Mouse (Mus musculus) retina, postnatal 1 day (tissue): ENCODE measurements at regions not wholly inside any gene's neighbourhood (a gene's known extent, or its start where the extent isn't known, plus 50 kb on each side); places are given as distances from the start of the nearest gene placed in this dataset.
A peak's percentile ranks its signal among the peaks of the same experiment; 100 is the strongest.
"Not testable (repeated sequence)": the region's sequence is repeated elsewhere in the genome, so short reads cannot be mapped to it uniquely, and the experiment has no call there.

Source experiments
- DNase-seq: peaks from one replicate; pipeline ENCODE4 v3.0.0-alpha.2; 2012

GRCm38 (mm10) chr5:76081379-76081778 lies 58.7 kb upstream of the Srd5a3 start:
- not testable (repeated sequence) for DNase-seq

GRCm38 (mm10) chr5:76080429-76080828 lies 59.6 kb upstream of the Srd5a3 start:
- no peak for DNase-seq

- no peak for DNase-seq
Observed at GRCm38 (mm10) chr5:76079204-76080025, 60.7 kb upstream of the Srd5a3 start.

GRCm38 (mm10) chr5:76078485-76078884 lies 61.6 kb upstream of the Srd5a3 start:
- no peak for DNase-seq

- no peak for DNase-seq
Observed at GRCm38 (mm10) chr5:76076283-76076682, 63.8 kb upstream of the Srd5a3 start.

GRCm38 (mm10) chr5:76075401-76075800 lies 64.7 kb upstream of the Srd5a3 start:
- DNase-seq: peak; percentile 23

- DNase-seq: no peak
Observed at GRCm38 (mm10) chr5:76067881-76068280, 72.2 kb upstream of the Srd5a3 start.

- DNase-seq: no peak
Observed at GRCm38 (mm10) chr5:76067231-76067630, 72.8 kb upstream of the Srd5a3 start.

- no peak for DNase-seq
Observed at GRCm38 (mm10) chr5:76065789-76066188, 74.3 kb upstream of the Srd5a3 start.

- DNase-seq: no peak
Observed at GRCm38 (mm10) chr5:76065227-76065626, 74.8 kb upstream of the Srd5a3 start.

- no peak for DNase-seq
Observed at GRCm38 (mm10) chr5:76064686-76065085, 75.4 kb upstream of the Srd5a3 start.

- no peak for DNase-seq
Observed at GRCm38 (mm10) chr5:76063473-76063872, 76.6 kb upstream of the Srd5a3 start.

- no peak for DNase-seq
Observed at GRCm38 (mm10) chr5:76058011-76058410, 79.8 kb upstream of the Kdr start.

- DNase-seq: no peak
Observed at GRCm38 (mm10) chr5:76055849-76056248, 77.6 kb upstream of the Kdr start.

GRCm38 (mm10) chr5:76052782-76053181 lies 74.5 kb upstream of the Kdr start:
- DNase-seq: no peak

- no peak for DNase-seq
Observed at GRCm38 (mm10) chr5:76051658-76052057, 73.4 kb upstream of the Kdr start.

GRCm38 (mm10) chr5:76048103-76048874 lies 70.0 kb upstream of the Kdr start:
- DNase-seq: no peak

GRCm38 (mm10) chr5:76043521-76044510 lies 65.6 kb upstream of the Kdr start:
- no peak for DNase-seq

GRCm38 (mm10) chr5:76040454-76041203 lies 62.4 kb upstream of the Kdr start:
- DNase-seq: peak; percentile 50

GRCm38 (mm10) chr5:76028729-76029128 lies 50.5 kb upstream of the Kdr start:
- DNase-seq: no peak
